Mouse (Mus musculus) lung, embryonic 14.5 days (tissue): ENCODE data around the gene Chd5. TPM values are rescaled to one million over a fixed set of nuclear protein-coding genes. Genes with fewer than 3 reads are reported as not detected.
A peak's percentile ranks its signal among the peaks of the same experiment; 100 is the strongest.

ENCODE experiments used
- ATAC-seq: fragments of 200-750 bp; cut with Nextera tagmentation; 2 replicates; pipeline ENCODE4 v1.8.0; 2017; ENCODE audit warnings: mild to moderate bottlenecking, moderate TSS enrichment, moderate library complexity; ENCODE audit not compliant: insufficient read depth
- DNase-seq: peaks from one replicate; pipeline ENCODE4 v3.0.0-alpha.2; 2015
- H3K27ac ChIP-seq: fragments of 300-500 bp; sonication (generic); 2 replicates; pipeline ENCODE4 v1.5.1; 2014; ENCODE audit warnings: low read depth, mild to moderate bottlenecking, moderate library complexity
- H3K27me3 ChIP-seq: fragments of 300-500 bp; sonication (generic); 2 replicates; pipeline ENCODE4 v1.6.1; 2014; ENCODE audit warnings: low read length, control low read depth; ENCODE audit not compliant: insufficient read depth
- H3K36me3 ChIP-seq: fragments of 300-500 bp; sonication (generic); 2 replicates; pipeline ENCODE4 v1.6.1; 2014; ENCODE audit warnings: control low read depth; ENCODE audit not compliant: insufficient read depth
- H3K4me1 ChIP-seq: fragments of 300-500 bp; sonication (generic); 2 replicates; pipeline ENCODE4 v1.6.1; 2014; ENCODE audit warnings: antibody characterized with exemption, control low read depth; ENCODE audit not compliant: insufficient read depth
- H3K4me2 ChIP-seq: fragments of 300-500 bp; sonication (generic); 2 replicates; pipeline ENCODE4 v1.6.1; 2014; ENCODE audit warnings: mild to moderate bottlenecking
- H3K4me3 ChIP-seq: fragments of 300-500 bp; sonication (generic); 2 replicates; pipeline ENCODE4 v1.5.1; 2014; ENCODE audit warnings: low read depth, low read length
- H3K9ac ChIP-seq: fragments of 300-500 bp; sonication (generic); 2 replicates; pipeline ENCODE4 v1.6.1; 2014
- H3K9me3 ChIP-seq: fragments of 300-500 bp; sonication (generic); 2 replicates; pipeline ENCODE4 v1.6.1; 2016; ENCODE audit warnings: low read depth, low read length, control low read depth
- CTCF ChIP-seq: IDR thresholded peaks from 2 replicates; pipeline ENCODE4 v1.5.1; 2016; ENCODE audit warnings: antibody characterized with exemption, low read depth
- WGBS: fragments of 180-500 bp; shearing (Covaris S2); extraction: QIAGEN DNeasy Blood & Tissue Kit; methylation state at CpG from one replicate; pipeline ENCODE4 v1.1.7; 2014; 5-methylcytosine and 5-hydroxymethylcytosine counted together
- polyA plus RNA-seq: library from polyadenylated mRNA; unstranded; fragments of >200 nt; fragmentation: Nextera tagmentation; extraction: Ambion mirVana; gene quantifications from 2 replicates; pipeline ENCODE4 v1.2.1, GENCODE M21; 2014

The Chd5 gene
- polyA plus RNA-seq, 1 experiment from 2014 or later = 0.07 TPM

DNA sequence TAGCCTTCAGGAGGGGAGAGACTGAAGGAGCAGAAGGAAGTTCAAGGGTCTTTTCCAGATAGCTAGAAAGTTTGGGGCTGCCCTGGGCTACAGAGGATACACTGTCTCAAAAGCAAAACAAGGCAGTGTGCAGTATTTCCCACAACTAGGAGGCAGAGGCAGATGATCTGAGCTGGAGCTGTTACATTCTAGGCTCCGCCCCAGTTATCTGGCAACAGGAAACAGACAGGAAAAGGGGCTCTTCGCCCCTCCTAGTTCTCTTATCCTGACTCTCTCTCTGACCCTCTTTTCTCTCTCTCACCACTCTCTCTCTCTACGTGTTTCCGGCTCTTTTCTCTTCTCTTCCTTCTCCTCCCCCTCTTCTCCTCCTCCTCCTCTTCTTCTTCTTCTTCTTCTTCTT lies 42.5 kb upstream of the Chd5 start:
- Histone ChIP-seq H3K36me3 (peaks cover 14% of the 10 kb centered on the region; the same call in 1 of the 2 replicates), H3K27me3 (peaks cover 20% of the 10 kb centered on the region), H3K9me3 (no peaks in the 10 kb centered on the region), H3K9ac (no peak overlapping the region), H3K4me3 (no peak overlapping the region), H3K27ac (peak overlapping the region; percentile 21; the same call in 1 of the 2 replicates), H3K4me1 (peaks cover 8% of the 10 kb centered on the region), H3K4me2 (peak overlapping the region; percentile 8; the same call in 1 of the 2 replicates)
- ATAC-seq (no peak), DNase-seq (peak; percentile 63)
- 18% methylated on average over 4 of the region's 4 CpGs for WGBS
- TF ChIP-seq CTCF = no peak

- Histone ChIP-seq H3K9me3 (no peaks in the 10 kb centered on the region), H3K27me3 (peaks cover 16% of the 10 kb centered on the region), H3K27ac (no peak overlapping the region), H3K4me2 (peak overlapping the region; percentile 73), H3K36me3 (peaks cover 19% of the 10 kb centered on the region; the same call in 1 of the 2 replicates), H3K4me3 (peak overlapping the region; percentile 95), H3K9ac (peak overlapping the region; percentile 49; the same call in 1 of the 2 replicates), H3K4me1 (peaks cover 8% of the 10 kb centered on the region)
- ATAC-seq (no peak), DNase-seq (no peak)
- WGBS = 9% methylated on average over 8 of the region's 8 CpGs
- TF ChIP-seq CTCF = no peak
Observed at GRCm38 (mm10) chr4:152296371-152296770, 42.1 kb upstream of the Chd5 start.

- peak; percentile 96 for ATAC-seq
- TF ChIP-seq CTCF = no peak; the same call in 1 of the 2 replicates
- Histone ChIP-seq H3K9me3 (no peaks in the 10 kb centered on the region), H3K27me3 (peaks cover 8% of the 10 kb centered on the region), H3K4me1 (peaks cover 8% of the 10 kb centered on the region), H3K4me2 (peak within 1 kb of the TSS; percentile 95), H3K9ac (peak within 1 kb of the TSS; percentile 93), H3K27ac (peak within 1 kb of the TSS; percentile 67; the same call in 1 of the 2 replicates), H3K4me3 (peak within 1 kb of the TSS; percentile 95), H3K36me3 (peaks cover 26% of the 10 kb centered on the region; the same call in 1 of the 2 replicates)
- DNase-seq = peak; percentile 100
- under 1% methylated on average over 118 of the region's 119 CpGs for WGBS
Observed at GRCm38 (mm10) chr4:152296874-152297861, 41.3 kb upstream of the Chd5 start, which contains the start of gene Icmt. TSS of gene Icmt (plus strand) at chr4:152297227.

- H3K9me3 ChIP-seq = no peaks in the 10 kb centered on the region
- H3K27me3 ChIP-seq = no peaks in the 10 kb centered on the region
- H3K36me3 ChIP-seq = peaks cover 40% of the 10 kb centered on the region
- no peak for TF ChIP-seq CTCF
- ATAC-seq (no peak), DNase-seq (no peak)
- H3K4me1 ChIP-seq = peaks cover 8% of the 10 kb centered on the region
- H3K4me3 ChIP-seq = no peak overlapping the region
- 81% methylated on average over 14 of the region's 14 CpGs for WGBS
- peak overlapping the region; percentile 93 for H3K9ac ChIP-seq
- H3K4me2 ChIP-seq = peak overlapping the region; percentile 95; the same call in 1 of the 2 replicates
- H3K27ac ChIP-seq = no peak overlapping the region
Observed at GRCm38 (mm10) chr4:152298836-152299235, 39.6 kb upstream of the Chd5 start.

DNA sequence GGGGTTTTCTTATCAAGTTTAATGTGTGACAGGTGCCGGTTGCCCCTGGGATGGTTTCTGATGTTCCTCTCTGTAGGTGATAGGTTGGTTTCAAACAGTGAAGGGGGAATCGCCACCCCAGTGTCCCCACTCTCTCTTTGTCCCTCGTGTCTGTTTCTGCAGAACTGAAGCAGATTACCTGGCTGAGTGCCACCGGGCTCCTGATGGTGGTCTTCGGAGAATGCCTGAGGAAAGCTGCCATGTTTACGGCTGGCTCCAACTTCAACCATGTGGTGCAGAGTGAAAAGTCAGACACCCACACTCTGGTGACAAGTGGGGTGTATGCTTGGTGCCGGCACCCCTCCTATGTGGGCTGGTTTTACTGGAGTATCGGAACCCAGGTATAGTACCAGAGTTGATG lies 38.1 kb upstream of the Chd5 start:
- Histone ChIP-seq H3K4me2 (no peak overlapping the region), H3K4me3 (no peak overlapping the region), H3K36me3 (peaks cover 55% of the 10 kb centered on the region), H3K9ac (no peak overlapping the region), H3K9me3 (no peaks in the 10 kb centered on the region), H3K4me1 (peaks cover 8% of the 10 kb centered on the region), H3K27me3 (no peaks in the 10 kb centered on the region), H3K27ac (no peak overlapping the region)
- DNase-seq = no peak
- no peak for ATAC-seq
- TF ChIP-seq CTCF = no peak
- 84% methylated on average over 8 of the region's 8 CpGs for WGBS

DNA sequence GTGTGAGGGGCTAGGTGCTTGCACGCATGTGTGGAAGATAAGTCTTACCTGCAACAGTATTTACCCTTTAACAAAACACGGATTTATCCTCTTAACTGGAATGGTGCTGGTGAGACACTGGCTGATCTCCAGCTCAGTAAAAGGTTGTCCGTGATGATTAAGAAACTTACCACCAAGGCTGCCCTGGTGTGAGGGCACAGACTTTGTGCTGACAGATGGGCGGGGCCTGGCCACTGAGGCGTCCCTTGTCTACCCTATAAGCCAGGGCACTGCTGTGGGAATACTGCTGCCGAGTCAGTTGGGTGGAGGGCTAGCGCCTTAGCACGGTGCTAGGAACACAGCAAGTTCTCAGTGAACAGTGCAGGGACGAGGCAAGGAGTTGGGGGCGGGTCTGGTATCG lies 36.4 kb upstream of the Chd5 start:
- ATAC-seq (no peak), DNase-seq (no peak)
- H3K4me1 ChIP-seq = peaks cover 8% of the 10 kb centered on the region
- no peak overlapping the region for H3K27ac ChIP-seq
- no peaks in the 10 kb centered on the region for H3K27me3 ChIP-seq
- peaks cover 56% of the 10 kb centered on the region for H3K36me3 ChIP-seq
- no peaks in the 10 kb centered on the region for H3K9me3 ChIP-seq
- WGBS = 76% methylated on average over 11 of the region's 11 CpGs
- TF ChIP-seq CTCF = no peak
- no peak overlapping the region for H3K9ac ChIP-seq
- no peak overlapping the region for H3K4me3 ChIP-seq
- H3K4me2 ChIP-seq = no peak overlapping the region

DNA sequence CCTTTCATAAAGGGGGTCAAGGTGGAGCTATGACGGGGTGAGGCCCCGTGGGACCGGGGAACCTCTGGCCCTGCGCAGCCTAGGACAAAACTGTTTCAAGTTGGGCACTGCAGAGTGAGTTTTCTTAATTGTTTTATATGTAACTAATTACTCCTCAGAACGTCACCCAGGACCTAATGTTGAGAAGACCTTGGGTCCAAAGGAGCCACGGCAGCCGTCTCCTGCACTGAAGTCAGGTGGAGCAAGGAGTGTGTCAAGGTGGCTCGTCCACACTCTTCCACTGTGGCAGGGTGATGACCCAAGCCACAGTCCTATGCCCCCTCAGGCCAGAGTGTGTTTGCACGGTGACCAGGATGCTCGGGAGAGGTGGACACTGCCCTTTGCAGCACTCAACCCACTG lies 35.3 kb upstream of the Chd5 start:
- Histone ChIP-seq H3K36me3 (peaks cover 56% of the 10 kb centered on the region), H3K9ac (no peak overlapping the region), H3K27me3 (no peaks in the 10 kb centered on the region), H3K4me2 (no peak overlapping the region), H3K4me3 (no peak overlapping the region), H3K27ac (no peak overlapping the region), H3K9me3 (no peaks in the 10 kb centered on the region), H3K4me1 (peaks cover 4% of the 10 kb centered on the region; the same call in 1 of the 2 replicates)
- 88% methylated on average over 10 of the region's 10 CpGs for WGBS
- ATAC-seq (no peak), DNase-seq (no peak)
- TF ChIP-seq CTCF = no peak
